Mouse (Mus musculus): ENCODE data around the gene Phox2a. TPM values are rescaled to one million over a fixed set of nuclear protein-coding genes. Genes with fewer than 3 reads are reported as not detected.

The Phox2a gene
- polyA plus RNA-seq, 1 experiment from 2014 or later, result 0.32 TPM

DNA sequence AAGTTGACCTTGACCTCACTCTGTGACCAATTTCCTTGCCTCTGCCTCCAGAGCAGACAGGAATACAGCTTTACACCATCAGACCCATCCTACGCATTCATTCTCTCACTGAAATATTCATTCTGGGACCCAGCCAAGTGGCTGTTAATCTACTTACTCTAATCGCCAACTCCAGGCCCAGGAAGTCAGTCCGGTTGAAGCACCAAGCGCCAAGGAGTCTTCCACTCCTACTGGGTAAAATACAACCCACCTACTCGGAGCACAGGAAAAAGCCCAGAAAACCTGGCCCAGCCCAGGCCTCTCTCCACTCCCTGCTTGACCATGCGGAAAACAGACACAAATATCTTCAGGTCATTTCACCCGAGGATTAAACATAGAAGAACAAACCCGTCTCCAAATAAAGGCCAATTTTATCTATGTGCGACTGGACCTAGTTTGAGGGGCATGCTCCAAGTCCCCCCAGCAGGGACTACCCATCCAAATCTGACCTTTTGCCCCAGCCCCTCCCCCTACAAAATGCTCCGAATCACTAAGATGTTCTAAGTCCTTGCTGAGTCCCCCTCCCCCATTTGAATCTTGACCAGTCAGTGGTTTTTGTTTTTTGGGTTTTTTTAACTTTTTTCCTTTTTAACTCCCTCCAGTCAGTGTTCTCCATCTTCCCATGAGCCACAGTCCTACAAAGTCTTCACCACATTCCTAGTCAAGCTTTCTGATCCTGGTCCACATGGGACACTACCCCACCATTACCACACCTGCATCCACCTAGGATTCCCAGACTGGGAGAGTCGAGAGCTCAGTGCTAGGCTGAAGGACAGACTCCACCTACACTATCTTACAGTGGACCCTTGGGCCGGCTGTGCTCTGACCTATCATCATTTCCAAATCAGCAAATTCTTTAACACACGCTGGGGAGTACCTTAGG lies 50.4 kb downstream of the Phox2a start:
- 58% methylated on average over 13 of the region's 13 CpGs for WGBS
- peaks cover 47% of the 10 kb centered on the region for H3K4me1 ChIP-seq
- H3K4me3 ChIP-seq, result no peak overlapping the region
- H3K4me2 ChIP-seq, result no peak overlapping the region
- H3K36me3 ChIP-seq, result no peaks in the 10 kb centered on the region
- ATAC-seq (ENCODE audit: extremely low read depth, insufficient number of reproducible peaks, low FRiP score, low TSS enrichment), result no peak
- no peaks in the 10 kb centered on the region for H3K9me3 ChIP-seq
- no peak overlapping the region for H3K9ac ChIP-seq
- peak overlapping the region; percentile 43 for H3K27ac ChIP-seq (replicated peaks)
- H3K27me3 ChIP-seq (replicated peaks), result no peaks in the 10 kb centered on the region

DNA sequence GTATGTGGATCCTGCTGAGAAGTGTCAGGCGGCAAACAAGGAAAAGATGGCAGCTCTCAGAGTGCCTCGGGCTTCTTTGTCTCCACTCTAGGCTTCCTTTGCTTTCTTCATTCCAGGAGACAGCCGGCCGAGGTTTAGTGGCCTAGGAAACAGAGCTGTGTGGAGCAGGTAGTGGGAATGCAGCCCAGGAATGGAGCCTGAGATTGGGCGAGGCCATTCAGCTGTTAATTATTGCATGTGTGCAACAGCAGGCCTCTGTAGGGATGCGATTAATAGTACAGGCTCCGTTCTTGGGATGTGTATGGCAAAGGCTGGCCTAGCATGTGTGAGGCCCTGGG lies 51.0 kb downstream of the Phox2a start:
- Histone ChIP-seq H3K9ac (no peak overlapping the region), H3K4me3 (no peak overlapping the region), H3K27ac (replicated peaks) (peak overlapping the region; percentile 43), H3K4me2 (no peak overlapping the region), H3K4me1 (peaks cover 48% of the 10 kb centered on the region), H3K9me3 (no peaks in the 10 kb centered on the region), H3K27me3 (replicated peaks) (no peaks in the 10 kb centered on the region), H3K36me3 (no peaks in the 10 kb centered on the region)
- no peak for ATAC-seq (ENCODE audit: extremely low read depth, insufficient number of reproducible peaks, low FRiP score, low TSS enrichment)
- WGBS, result 66% methylated on average over 7 of the region's 7 CpGs

GRCm38 (mm10) chr7:101870629-101871028 lies 52.5 kb downstream of the Phox2a start, which contains the start of gene Folr1:
TSS of gene Folr1 (minus strand) at chr7:101870788.
- no peak within 1 kb of the TSS for H3K4me3 ChIP-seq
- no peaks in the 10 kb centered on the region for H3K9me3 ChIP-seq
- ATAC-seq (ENCODE audit: extremely low read depth, insufficient number of reproducible peaks, low FRiP score, low TSS enrichment), result no peak
- H3K9ac ChIP-seq, result 0 out of 2 replicates have a peak within 1 kb of the TSS, but pooled peaks have one; percentile 33
- peaks cover 48% of the 10 kb centered on the region for H3K4me1 ChIP-seq
- no peaks in the 10 kb centered on the region for H3K36me3 ChIP-seq
- H3K4me2 ChIP-seq, result peak within 1 kb of the TSS; percentile 19
- no peaks in the 10 kb centered on the region for H3K27me3 ChIP-seq (replicated peaks)
- 66% methylated on average over 2 of the region's 2 CpGs for WGBS
- peak within 1 kb of the TSS; percentile 79 for H3K27ac ChIP-seq (replicated peaks)

GRCm38 (mm10) chr7:101871296-101871695 lies 53.2 kb downstream of the Phox2a start:
- H3K9me3 ChIP-seq, result no peaks in the 10 kb centered on the region
- H3K4me1 ChIP-seq, result peaks cover 48% of the 10 kb centered on the region
- H3K27ac ChIP-seq (replicated peaks), result peak overlapping the region; percentile 79
- ATAC-seq (ENCODE audit: extremely low read depth, insufficient number of reproducible peaks, low FRiP score, low TSS enrichment), result peak; percentile 42; the same call in 1 of the 2 replicates
- no peak overlapping the region for H3K4me3 ChIP-seq
- peak overlapping the region; percentile 19 for H3K4me2 ChIP-seq
- no peaks in the 10 kb centered on the region for H3K27me3 ChIP-seq (replicated peaks)
- H3K9ac ChIP-seq, result 0 out of 2 replicates have a peak overlapping the region, but pooled peaks have one; percentile 33
- H3K36me3 ChIP-seq, result no peaks in the 10 kb centered on the region
- WGBS, result 25% methylated on average over 3 of the region's 3 CpGs

Other genes with a start within 250 kb of the Phox2a start
- gene Art2b, start 232.7 kb upstream of the Phox2a start, polyA plus RNA-seq (2015; fragmentation: Nextera tagmentation; extraction: Ambion mirVana), result not detected in 2 replicates
- 47.0 and 52.3 TPM in 2 replicates for gene Clpb, start 154.7 kb upstream of the Phox2a start, polyA plus RNA-seq (2015; fragmentation: Nextera tagmentation; extraction: Ambion mirVana)
- 44.9 and 56.3 TPM in 2 replicates for gene Inppl1, start 19.9 kb downstream of the Phox2a start, polyA plus RNA-seq (2015; fragmentation: Nextera tagmentation; extraction: Ambion mirVana)
- gene Folr2, start 38.9 kb downstream of the Phox2a start, polyA plus RNA-seq (2015; fragmentation: Nextera tagmentation; extraction: Ambion mirVana), result 1.6 and 1.8 TPM in 2 replicates
- 61.7 and 64.4 TPM in 2 replicates for gene Anapc15, start 45.4 kb downstream of the Phox2a start, polyA plus RNA-seq (2015; fragmentation: Nextera tagmentation; extraction: Ambion mirVana)
- gene Folr1, start 52.5 kb downstream of the Phox2a start, polyA plus RNA-seq (2015; fragmentation: Nextera tagmentation; extraction: Ambion mirVana), result 4.7 and 6.4 TPM in 2 replicates
- gene Lamtor1, start 87.6 kb downstream of the Phox2a start, polyA plus RNA-seq (2015; fragmentation: Nextera tagmentation; extraction: Ambion mirVana), result 140 and 155 TPM in 2 replicates
- 0.10 and 0.27 TPM in 2 replicates for gene Tomt, start 88.0 kb downstream of the Phox2a start, polyA plus RNA-seq (2015; fragmentation: Nextera tagmentation; extraction: Ambion mirVana)
- 4.1 and 5.1 TPM in 2 replicates for gene Lrrc51, start 115.6 kb downstream of the Phox2a start, polyA plus RNA-seq (2015; fragmentation: Nextera tagmentation; extraction: Ambion mirVana)
- 39.7 and 41.7 TPM in 2 replicates for gene Numa1, start 115.8 kb downstream of the Phox2a start, polyA plus RNA-seq (2015; fragmentation: Nextera tagmentation; extraction: Ambion mirVana)
- gene Il18bp, start 200.4 kb downstream of the Phox2a start, polyA plus RNA-seq (2015; fragmentation: Nextera tagmentation; extraction: Ambion mirVana), result 1.5 and 1.9 TPM in 2 replicates
- gene Rnf121, start 247.2 kb downstream of the Phox2a start, polyA plus RNA-seq (2015; fragmentation: Nextera tagmentation; extraction: Ambion mirVana), result 17.0 and 17.2 TPM in 2 replicates
- gene Xndc1, start 247.2 kb downstream of the Phox2a start, polyA plus RNA-seq (2015; fragmentation: Nextera tagmentation; extraction: Ambion mirVana), result 19.3 and 25.2 TPM in 2 replicates
- gene Xntrpc, start 247.4 kb downstream of the Phox2a start, polyA plus RNA-seq (2015; fragmentation: Nextera tagmentation; extraction: Ambion mirVana), result 0.91 and 1.0 TPM in 2 replicates